Mouse (Mus musculus) naive thymus-derived CD4-positive, alpha-beta T cell, adult 2 months (primary cell): ENCODE measurements around the gene Tkfc.

ENCODE experiments used
- DNase-seq: peaks from one replicate; pipeline ENCODE4 v3.0.0-alpha.2; 2011; ENCODE audit warnings: low read depth

Tkfc gene

GRCm38 (mm10) chr19:10605293-10605900 is at the start of gene Tkfc, which contains the start of gene Ddb1:
Gene Tkfc, minus strand, starts transcription at chr19:10605654.
Gene Ddb1, plus strand, starts transcription at chr19:10605327.
- DNase-seq: peak; percentile 99

- DNase-seq: peak; percentile 82
These were observed 42.7 kb upstream of the Tkfc start for GRCm38 (mm10) chr19:10648156-10648555.

- no peak for DNase-seq
These were observed 40.2 kb upstream of the Tkfc start for GRCm38 (mm10) chr19:10645616-10646015.

GRCm38 (mm10) chr19:10640589-10641378 is 35.3 kb upstream of the Tkfc start:
- no peak for DNase-seq

- DNase-seq: no peak
These were observed 34.6 kb upstream of the Tkfc start for GRCm38 (mm10) chr19:10640080-10640479.

- DNase-seq: no peak
These were observed 32.4 kb upstream of the Tkfc start for GRCm38 (mm10) chr19:10637840-10638239.

- peak; percentile 32 for DNase-seq
These were observed 29.4 kb upstream of the Tkfc start for GRCm38 (mm10) chr19:10634872-10635318.

GRCm38 (mm10) chr19:10634106-10634871 is 28.8 kb upstream of the Tkfc start, which contains the start of gene Vwce:
Gene Vwce, plus strand, starts transcription at chr19:10634213.
- DNase-seq: peak; percentile 41

- no peak for DNase-seq
These were observed 3.3 kb upstream of the Tkfc start for GRCm38 (mm10) chr19:10608573-10609240.

- peak; percentile 22 for DNase-seq
These were observed 608 bp upstream of the Tkfc start for GRCm38 (mm10) chr19:10605901-10606622.

GRCm38 (mm10) chr19:10604534-10604933 is 920 bp downstream of the Tkfc start:
- DNase-seq: peak; percentile 44

GRCm38 (mm10) chr19:10603660-10604523 is 1.6 kb downstream of the Tkfc start:
- DNase-seq: peak; percentile 32

GRCm38 (mm10) chr19:10602787-10603186 is 2.7 kb downstream of the Tkfc start:
- DNase-seq: peak; percentile 94

- DNase-seq: no peak
These were observed 3.1 kb downstream of the Tkfc start for GRCm38 (mm10) chr19:10602247-10602769.

- no peak for DNase-seq
These were observed 5.8 kb downstream of the Tkfc start for GRCm38 (mm10) chr19:10599648-10600047.

GRCm38 (mm10) chr19:10598188-10598587 is 7.3 kb downstream of the Tkfc start:
- DNase-seq: peak; percentile 50

- DNase-seq: no peak
These were observed 13.6 kb downstream of the Tkfc start for GRCm38 (mm10) chr19:10591659-10592377.

GRCm38 (mm10) chr19:10590301-10590700 is 15.2 kb downstream of the Tkfc start:
- no peak for DNase-seq

- no peak for DNase-seq
These were observed 16.2 kb downstream of the Tkfc start for GRCm38 (mm10) chr19:10589127-10589857.
